Mouse (Mus musculus) kidney, adult 2 months (tissue): Measurements from ENCODE around the gene Chchd6. TPM values are rescaled to one million over a fixed set of nuclear protein-coding genes. Genes with fewer than 3 reads are reported as not detected.

Source experiments
- DNase-seq: peaks from one replicate; pipeline ENCODE4 v3.0.0; 2021
- H3K27ac ChIP-seq: fragments of 200-500 bp; 2 replicates; pipeline ENCODE4 v1.5.1; 2012; ENCODE audit warnings: low read depth, low read length, control low read depth, inconsistent platforms; ENCODE audit not compliant: insufficient read depth
- H3K27me3 ChIP-seq: fragments of 200-500 bp; replicated peaks from 2 replicates; pipeline ENCODE4 v1.6.1; 2012; ENCODE audit warnings: mild to moderate bottlenecking, moderate library complexity, low read length, inconsistent platforms; ENCODE audit not compliant: control insufficient read depth, insufficient read depth
- H3K36me3 ChIP-seq: fragments of 200-500 bp; 2 replicates; pipeline ENCODE4 v1.6.1; 2012; ENCODE audit warnings: mild to moderate bottlenecking, moderate library complexity, low read length, inconsistent platforms; ENCODE audit not compliant: control insufficient read depth, insufficient read depth
- H3K4me1 ChIP-seq: fragments of 200-500 bp; 2 replicates; pipeline ENCODE4 v1.6.1; 2011; ENCODE audit warnings: low read length; ENCODE audit not compliant: control insufficient read depth, insufficient read depth
- H3K4me3 ChIP-seq: fragments of 200-500 bp; 2 replicates; pipeline ENCODE4 v1.5.1; 2011; ENCODE audit warnings: mild to moderate bottlenecking, low read depth, low read length, control low read depth; ENCODE audit not compliant: insufficient read depth
- CTCF ChIP-seq: fragments of 200-500 bp; conservative IDR thresholded peaks from 2 replicates; pipeline ENCODE4 v1.5.1; 2011; ENCODE audit warnings: low read depth, mild to moderate bottlenecking, control low read depth, low read length, moderate library complexity, mixed read lengths; ENCODE audit not compliant: insufficient read depth, insufficient read length
- POLR2A ChIP-seq: fragments of 200-500 bp; IDR thresholded peaks from one replicate; pipeline ENCODE4 v1.6.1; 2011; ENCODE audit warnings: low read depth, low read length, control low read depth
- WGBS: fragments of 180-500 bp; shearing (Covaris S2); methylation state at CpG from one replicate; pipeline ENCODE4 v1.1.7; 2018; 5-methylcytosine and 5-hydroxymethylcytosine counted together
- polyA plus RNA-seq: library from polyadenylated mRNA; depleted of rRNA; stranded (reverse); fragments of >200 nt; gene quantifications from 2 replicates; pipeline ENCODE4 v1.2.3, GENCODE M21; 2012

Chchd6 gene
- polyA plus RNA-seq, 1 experiment = 86.5 TPM

DNA sequence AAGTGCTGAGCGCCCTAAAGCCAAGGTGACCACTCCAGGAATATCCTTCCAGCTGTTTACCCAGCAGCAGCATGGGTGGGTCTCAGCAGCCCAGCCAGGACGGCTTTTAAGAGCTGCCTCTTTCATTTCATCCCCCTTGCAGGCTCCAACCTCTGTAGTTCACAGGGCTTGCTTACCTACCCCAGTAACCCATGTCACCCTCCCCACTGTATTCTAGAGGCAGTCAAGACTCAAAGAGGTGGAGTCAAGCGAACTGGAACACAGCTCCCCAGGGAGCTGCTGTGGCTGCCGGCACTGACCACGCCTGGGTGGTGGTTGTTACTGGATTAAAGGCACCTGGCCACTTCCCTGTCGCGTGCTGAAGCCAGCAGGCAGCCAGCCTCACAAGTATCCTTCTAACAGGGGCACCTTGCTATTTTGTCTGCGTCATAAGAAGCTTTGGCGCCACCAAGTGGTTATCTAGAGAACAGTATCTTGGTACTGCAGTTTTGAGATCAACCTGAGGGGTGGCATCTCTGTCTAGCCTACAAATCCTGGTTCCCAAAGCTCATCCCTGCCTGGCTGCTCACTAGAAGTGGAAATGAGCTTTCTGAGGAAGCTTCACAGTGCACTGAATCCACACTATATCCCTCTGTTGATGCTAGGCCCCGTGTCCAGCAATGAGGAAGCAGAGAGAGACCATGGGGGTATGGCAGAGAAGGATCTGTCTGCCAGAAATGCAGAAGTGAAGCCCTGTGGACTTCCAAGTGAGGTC, 36.5 kb upstream of the Chchd6 start:
- peak; percentile 92 for DNase-seq
- H3K4me3 ChIP-seq = no peak overlapping the region
- H3K27ac ChIP-seq = no peak overlapping the region
- TF ChIP-seq POLR2A (no peak), CTCF (peak; percentile 65)
- no peaks in the 10 kb centered on the region for H3K36me3 ChIP-seq
- no peaks in the 10 kb centered on the region for H3K27me3 ChIP-seq
- WGBS = 15% methylated on average over 10 of the region's 10 CpGs
- peaks cover 4% of the 10 kb centered on the region; the same call in 1 of the 2 replicates for H3K4me1 ChIP-seq

DNA sequence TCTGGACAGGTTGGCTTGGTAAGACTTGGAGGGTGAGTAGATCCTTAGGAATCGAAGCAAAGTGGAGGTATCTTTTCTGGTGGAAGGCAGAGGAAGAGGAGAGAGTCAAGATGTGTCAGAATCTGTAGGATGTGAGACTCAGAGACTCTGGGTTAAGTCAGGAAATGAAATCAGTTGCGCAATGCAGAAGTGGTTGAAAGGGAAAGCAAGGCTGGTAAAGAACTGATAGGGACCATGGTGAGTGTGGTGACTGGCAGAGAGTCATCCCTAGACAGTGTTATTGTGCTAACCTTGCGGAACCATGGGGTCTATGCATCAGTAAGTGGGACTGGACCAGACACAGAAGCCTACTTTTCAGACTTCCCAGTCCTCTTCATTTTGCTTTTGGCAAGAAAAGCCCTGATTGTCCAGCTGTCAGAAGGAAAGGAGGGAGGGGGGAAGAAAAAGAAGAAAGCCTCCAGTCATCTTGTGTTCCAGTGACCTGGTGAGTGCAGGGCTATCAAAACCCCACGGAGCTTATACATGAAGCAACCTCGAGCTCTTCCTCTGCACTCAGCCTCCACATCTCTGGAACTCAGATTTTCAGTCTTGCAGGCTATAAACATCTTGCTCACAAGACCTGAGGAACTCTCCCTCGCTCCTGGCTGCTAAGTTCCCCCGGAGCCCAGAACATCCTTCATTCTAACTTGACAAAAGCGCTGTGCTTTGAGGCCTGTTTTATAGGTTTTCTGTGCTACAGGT, 32.8 kb upstream of the Chchd6 start:
- Histone ChIP-seq H3K27ac (no peak overlapping the region), H3K4me3 (no peak overlapping the region), H3K27me3 (no peaks in the 10 kb centered on the region), H3K36me3 (no peaks in the 10 kb centered on the region), H3K4me1 (0 out of 2 replicates have a peak, but pooled peaks cover 2% of the 10 kb centered on the region)
- no peak for TF ChIP-seq POLR2A
- TF ChIP-seq CTCF = no peak
- no peak for DNase-seq
- 58% methylated on average over 8 of the region's 8 CpGs for WGBS

DNA sequence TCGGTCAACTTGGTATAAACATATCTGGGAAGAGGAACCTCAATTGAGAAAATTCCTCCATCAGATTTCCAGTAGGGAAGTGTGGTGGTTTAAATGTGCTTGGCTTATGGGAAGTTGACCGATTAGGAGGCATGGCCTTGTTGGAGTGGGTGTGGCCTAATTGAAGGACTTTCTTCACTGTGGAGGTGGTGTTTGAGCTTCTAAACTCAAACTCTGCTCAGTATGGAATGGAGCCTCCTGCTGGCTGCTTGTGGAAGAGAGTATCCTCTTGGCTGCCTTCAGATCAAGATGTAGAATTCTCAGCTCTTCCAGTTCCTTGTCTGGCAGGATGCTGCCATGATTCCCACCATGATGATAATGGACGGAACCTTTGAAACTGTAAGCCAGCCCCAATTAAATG, 27.2 kb upstream of the Chchd6 start:
- H3K27me3 ChIP-seq = no peaks in the 10 kb centered on the region
- no peak overlapping the region for H3K27ac ChIP-seq
- 88% methylated on average over 3 of the region's 3 CpGs for WGBS
- no peak overlapping the region for H3K4me3 ChIP-seq
- DNase-seq = no peak
- H3K36me3 ChIP-seq = no peaks in the 10 kb centered on the region
- H3K4me1 ChIP-seq = no peaks in the 10 kb centered on the region
- no peak for TF ChIP-seq POLR2A
- 0 out of 2 replicates have a peak, but pooled peaks have one; percentile 16 for TF ChIP-seq CTCF

DNA sequence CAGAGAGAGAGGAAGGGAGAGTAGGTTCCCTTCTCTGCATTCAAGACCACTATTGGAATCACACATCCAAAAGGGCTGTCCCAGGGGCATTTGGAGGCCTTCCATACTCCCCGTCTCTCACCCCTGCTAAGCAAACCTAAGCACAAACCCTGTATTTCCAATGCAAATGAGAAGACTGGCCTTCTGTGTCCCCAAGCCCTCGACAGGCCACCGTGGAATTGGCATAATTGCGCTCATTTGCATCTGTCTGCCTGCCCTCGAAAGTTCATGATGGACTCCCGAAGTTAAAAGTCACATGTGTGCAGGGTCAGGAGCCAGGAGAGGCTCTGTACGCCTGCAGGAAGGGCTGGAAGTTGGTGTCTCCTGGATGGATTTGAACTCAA, 19.9 kb upstream of the Chchd6 start:
- Histone ChIP-seq H3K36me3 (no peaks in the 10 kb centered on the region), H3K27ac (peak overlapping the region; percentile 44; the same call in 1 of the 2 replicates), H3K4me3 (no peak overlapping the region), H3K27me3 (no peaks in the 10 kb centered on the region), H3K4me1 (peaks cover 10% of the 10 kb centered on the region; the same call in 1 of the 2 replicates)
- DNase-seq = peak; percentile 64
- TF ChIP-seq POLR2A (no peak), CTCF (no peak)
- WGBS = 26% methylated on average over 7 of the region's 7 CpGs

DNA sequence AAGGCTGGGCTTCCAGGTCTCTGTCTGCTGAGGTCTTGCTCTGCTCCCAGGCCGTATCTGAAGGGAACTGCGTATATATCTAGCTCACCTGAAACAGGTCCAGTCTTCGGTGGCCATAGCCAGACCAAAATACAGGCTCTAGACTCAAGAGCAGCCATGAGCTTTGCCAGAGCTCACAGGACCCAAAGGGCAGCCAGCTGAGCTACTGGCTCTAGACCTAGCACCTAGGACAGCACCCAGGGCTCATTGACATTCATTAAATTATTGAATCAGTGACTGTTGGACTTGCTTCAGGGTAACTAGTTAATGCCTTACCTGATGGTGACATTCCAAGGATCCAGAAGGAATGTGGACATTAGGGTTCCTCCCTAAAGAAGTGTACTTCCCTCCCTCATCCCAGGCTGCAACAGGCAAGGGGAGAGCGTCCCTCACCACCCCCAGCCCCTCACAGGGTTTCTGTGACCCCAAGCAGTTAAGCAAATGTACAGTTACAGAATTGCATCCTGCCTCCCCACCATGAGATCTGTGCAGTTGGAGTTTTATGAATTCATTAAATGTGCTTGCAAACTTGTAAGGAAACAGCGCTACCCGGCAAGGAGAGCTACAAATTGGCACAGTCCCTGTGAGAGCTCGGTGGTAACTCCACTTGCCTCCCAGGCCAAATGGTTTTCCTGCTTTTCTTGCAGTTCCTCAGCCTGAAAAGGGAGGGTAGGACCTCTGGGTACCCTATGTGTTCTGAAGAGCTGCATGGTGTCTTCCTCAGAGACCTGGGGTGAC, 19.3 kb upstream of the Chchd6 start:
- WGBS = 34% methylated on average over 7 of the region's 7 CpGs
- TF ChIP-seq POLR2A (no peak), CTCF (no peak)
- DNase-seq = peak; percentile 91
- Histone ChIP-seq H3K27ac (peak overlapping the region; percentile 49; the same call in 1 of the 2 replicates), H3K27me3 (no peaks in the 10 kb centered on the region), H3K36me3 (no peaks in the 10 kb centered on the region), H3K4me3 (no peak overlapping the region), H3K4me1 (peaks cover 10% of the 10 kb centered on the region; the same call in 1 of the 2 replicates)

DNA sequence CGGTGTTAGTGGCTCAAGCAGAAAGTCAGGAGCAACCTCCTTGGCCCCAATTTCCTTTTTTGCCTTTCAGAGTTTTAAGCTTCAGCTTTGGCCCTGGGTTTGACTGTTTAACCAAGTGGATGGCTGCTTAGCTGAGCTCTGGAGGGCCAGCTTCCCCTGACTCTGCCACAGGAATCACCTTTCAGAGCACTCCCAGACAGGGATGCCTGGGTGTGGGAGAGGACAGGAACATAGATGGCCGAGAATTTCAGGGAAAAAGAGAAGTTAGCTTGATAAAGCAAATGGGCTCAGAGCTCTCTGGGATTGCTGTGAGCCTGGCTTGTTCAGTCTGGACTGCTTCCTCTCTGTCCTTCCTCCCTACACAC, 18.6 kb upstream of the Chchd6 start:
- DNase-seq = no peak
- TF ChIP-seq CTCF (no peak), POLR2A (no peak)
- Histone ChIP-seq H3K4me3 (no peak overlapping the region), H3K27me3 (no peaks in the 10 kb centered on the region), H3K36me3 (no peaks in the 10 kb centered on the region), H3K4me1 (peaks cover 10% of the 10 kb centered on the region; the same call in 1 of the 2 replicates), H3K27ac (no peak overlapping the region)
- WGBS = 19% methylated on average over 2 of the region's 2 CpGs
